Mouse (Mus musculus) heart, postnatal 4 days (tissue): ENCODE results near the gene St6galnac1. TPM values are rescaled to one million over a fixed set of nuclear protein-coding genes. Genes with fewer than 3 reads are reported as not detected.

Source experiments
- DNase-seq: peaks from one replicate; pipeline ENCODE4 v3.0.0; 2021
- total RNA-seq, 2 experiments: library from RNA; stranded (reverse); gene quantifications; 2 replicates each; pipeline ENCODE4 v1.2.3; 2021

Gene St6galnac1
- total RNA-seq, 2 experiments from 2014 or later, result not detected

DNA sequence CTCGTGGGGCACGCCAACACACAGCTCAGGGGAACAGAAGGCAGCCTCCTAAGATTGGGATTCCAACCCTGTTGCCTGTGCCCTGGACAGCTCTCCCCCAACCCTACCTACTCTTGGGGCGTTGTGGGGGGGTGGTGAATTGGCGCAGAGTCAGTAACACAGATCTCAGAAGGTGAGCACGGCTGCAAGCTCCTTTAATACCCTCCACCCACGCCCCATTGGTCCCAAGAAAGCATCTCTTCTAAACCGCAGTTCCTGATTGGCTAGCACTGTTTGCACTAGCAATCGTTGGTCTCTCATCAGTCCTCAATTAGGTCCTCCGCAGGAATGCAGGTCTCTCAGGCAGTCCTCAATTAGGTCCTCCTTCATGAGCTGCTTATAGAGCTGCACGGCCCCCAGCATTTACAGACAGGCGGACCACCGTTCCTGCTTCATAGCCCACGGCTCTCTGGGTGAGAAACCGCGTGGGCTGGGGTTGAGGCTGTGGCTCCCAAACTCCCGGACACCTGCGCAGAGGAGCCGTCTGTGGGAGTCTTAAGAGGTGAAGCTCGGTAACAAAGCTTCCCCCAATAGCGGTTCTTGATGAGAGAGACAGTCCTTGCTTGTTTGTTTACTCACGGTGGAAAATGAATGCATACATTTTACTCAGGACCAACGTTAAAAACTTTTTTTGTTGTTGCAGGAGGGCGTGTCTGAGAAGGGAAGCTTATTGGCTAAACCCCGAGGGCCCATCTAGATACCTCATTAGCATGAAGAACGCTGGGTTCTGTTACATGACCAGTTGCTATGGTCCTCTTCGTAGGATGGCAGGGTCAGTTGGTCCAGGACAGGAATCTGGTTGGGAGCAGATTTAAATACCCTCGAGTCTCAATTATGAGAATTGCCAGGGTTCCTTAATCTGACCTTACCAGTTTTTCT lies 50.0 kb downstream of the St6galnac1 start:
- DNase-seq, result no peak

DNA sequence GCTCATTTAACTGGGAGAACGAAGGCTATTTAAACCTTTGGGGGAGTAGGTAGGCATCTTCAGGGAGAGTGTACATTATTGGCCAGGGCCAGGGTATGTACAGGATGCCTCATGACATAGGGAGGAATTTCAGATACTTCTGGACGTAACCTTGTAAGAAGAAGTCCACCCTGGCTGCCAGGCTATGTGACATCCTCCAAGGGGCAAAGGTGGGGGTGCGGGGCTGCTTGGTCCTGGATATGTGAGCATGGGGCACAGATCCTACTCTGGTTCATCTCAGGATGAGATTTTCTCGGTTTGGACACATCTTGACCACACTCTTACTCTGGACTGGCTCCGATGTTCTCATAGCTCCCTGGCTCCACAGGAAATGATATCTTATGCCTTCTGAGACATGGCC lies 52.2 kb downstream of the St6galnac1 start:
- no peak for DNase-seq

DNA sequence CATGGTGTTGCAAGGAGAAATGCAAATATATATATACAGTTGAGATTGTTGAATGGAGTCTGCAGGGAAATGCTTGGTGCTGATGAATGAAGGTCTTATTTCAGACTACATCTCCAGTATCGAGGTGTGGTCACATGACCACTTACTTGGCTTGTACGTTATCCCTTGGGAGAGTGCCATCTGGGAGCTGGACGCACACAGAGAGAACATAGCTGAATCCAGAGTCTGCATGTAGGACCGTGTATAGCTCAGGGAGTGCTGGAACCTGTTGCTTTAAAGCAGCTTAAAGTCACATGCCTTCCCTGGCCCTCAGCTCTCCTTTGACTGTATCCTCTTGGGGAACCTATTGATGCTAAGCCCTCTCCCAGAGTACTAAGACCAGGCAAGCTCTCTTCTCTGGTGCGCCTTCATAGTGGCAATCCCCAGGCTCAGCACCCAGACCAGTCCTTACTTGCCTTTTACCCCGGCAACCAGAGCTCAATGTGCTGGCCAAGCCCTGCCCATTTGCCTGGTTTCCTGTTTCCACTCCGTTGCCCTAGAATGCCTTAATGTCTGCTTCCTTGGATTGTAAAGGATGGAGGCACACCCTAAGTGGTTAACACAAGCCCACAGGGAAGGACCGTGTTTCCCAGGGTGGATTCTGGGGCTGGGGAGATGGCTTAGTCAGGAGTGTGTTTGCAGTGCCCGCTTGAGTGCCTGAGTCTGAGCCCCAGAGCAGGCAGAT lies 53.6 kb downstream of the St6galnac1 start:
- no peak for DNase-seq

DNA sequence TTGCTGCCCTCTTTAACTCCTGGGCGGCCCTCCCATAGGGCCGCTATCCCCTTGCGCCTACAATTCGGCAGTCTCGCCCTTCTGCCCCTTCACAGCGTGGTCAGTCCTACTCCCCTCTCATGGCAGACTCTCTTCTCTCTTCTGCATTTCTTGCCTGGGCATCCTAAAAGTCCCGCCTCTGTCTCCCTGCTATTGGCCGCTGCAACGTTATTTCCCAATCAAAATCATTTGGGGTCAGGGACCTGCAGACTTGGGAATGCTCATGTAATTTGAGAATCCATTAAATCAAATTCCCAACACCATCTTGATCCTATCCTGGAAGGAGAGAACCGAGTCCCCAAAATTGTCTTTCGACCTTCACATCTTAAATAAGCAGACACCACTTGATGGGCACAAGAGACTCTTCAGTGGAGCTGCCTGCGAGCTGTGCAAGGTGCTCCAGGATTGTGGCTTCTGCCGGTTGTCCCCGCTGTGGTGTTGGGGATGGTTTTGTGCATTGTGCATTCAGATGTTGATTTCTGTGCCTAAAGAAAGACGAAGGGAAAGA lies 54.9 kb downstream of the St6galnac1 start:
- no peak for DNase-seq

Other genes with a start within 250 kb of the St6galnac1 start
- gene Sphk1, start 244.6 kb downstream of the St6galnac1 start, total RNA-seq, result 1 to 10 TPM; 4.6 to 5.1 TPM
- gene Ube2o, start 194.1 kb downstream of the St6galnac1 start, total RNA-seq, result 10 to 100 TPM; 29.1 to 33.8 TPM
- gene Aanat, start 189.1 kb downstream of the St6galnac1 start, total RNA-seq, result not detected
- 10 to 100 TPM; 16.4 to 17.5 TPM for gene Rhbdf2, start 148.5 kb downstream of the St6galnac1 start, total RNA-seq
- gene Prcd, start 122.0 kb downstream of the St6galnac1 start, total RNA-seq, result 1 to 10 TPM; 1.1 to 1.5 TPM
- 10 to 100 TPM; 46.2 to 57.9 TPM for gene Cygb, start 121.2 kb downstream of the St6galnac1 start, total RNA-seq
- gene Mxra7, start 52.5 kb upstream of the St6galnac1 start, total RNA-seq, result 10 to 100 TPM; 40.9 to 42.9 TPM
- gene Mettl23, start 67.8 kb upstream of the St6galnac1 start, total RNA-seq, result 10 to 100 TPM; 31.0 to 32.2 TPM
- gene Jmjd6, start 67.9 kb upstream of the St6galnac1 start, total RNA-seq, result 10 to 100 TPM; 41.2 to 43.3 TPM
- gene Mfsd11, start 76.9 kb upstream of the St6galnac1 start, total RNA-seq, result 10 to 100 TPM; 26.9 to 35.6 TPM
- 100 to 1,000 TPM; 269 to 299 TPM for gene Srsf2, start 77.6 kb upstream of the St6galnac1 start, total RNA-seq
- gene Mgat5b, start 143.4 kb upstream of the St6galnac1 start, total RNA-seq, result 1 to 10 TPM in 1 of 2 experiments, under 1 TPM in 1; 0.93 to 1.2 TPM